Mouse (Mus musculus): ENCODE results near the gene Id1. TPM values are rescaled to one million over a fixed set of nuclear protein-coding genes. Genes with fewer than 3 reads are reported as not detected.

The Id1 gene
- polyA plus RNA-seq, 1 experiment from 2014 or later: 123 TPM

DNA sequence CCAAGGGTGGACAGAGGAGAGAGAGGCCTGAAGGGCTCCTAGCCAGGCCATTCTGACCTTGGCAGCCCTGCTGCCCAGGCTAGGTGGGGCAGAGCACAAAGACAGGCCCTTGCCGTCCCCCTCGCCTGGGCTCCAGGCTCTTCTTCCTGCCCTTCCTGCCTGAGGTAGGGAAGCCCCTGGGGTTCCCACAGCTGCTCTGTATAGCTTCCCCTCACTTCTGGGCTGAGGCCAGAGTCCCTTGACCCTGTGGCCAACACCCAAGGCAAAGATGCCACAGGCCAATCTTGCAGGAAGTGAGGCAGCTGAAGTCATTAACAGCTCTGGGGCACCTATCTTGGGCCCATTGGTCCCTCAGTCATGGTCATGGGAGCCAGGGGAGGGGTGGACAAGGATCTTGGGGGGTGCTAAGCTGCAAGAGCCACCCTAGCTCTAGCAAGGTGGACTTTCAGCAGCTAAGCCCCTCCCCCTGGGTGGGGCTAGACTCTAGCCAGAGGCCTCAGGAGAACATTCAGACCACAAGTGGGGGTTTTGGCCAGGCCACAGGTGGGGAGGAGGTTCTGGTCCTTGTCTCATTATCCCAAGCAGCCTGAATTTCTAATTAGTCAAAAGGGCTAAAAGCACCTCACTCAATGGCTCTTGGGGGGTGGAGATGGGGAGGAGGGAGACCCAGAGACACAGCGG lies 45.1 kb downstream of the Id1 start:
- H3K27ac ChIP-seq (ENCODE audit: low read depth): no peak overlapping the region
- peaks cover 11% of the 10 kb centered on the region for H3K4me1 ChIP-seq (ENCODE audit: insufficient read depth)
- WGBS: 83% methylated on average over 3 of the region's 3 CpGs
- TF ChIP-seq CTCF (IDR thresholded peaks at IDR 0.05; ENCODE audit: low read depth): no peak
- no peaks in the 10 kb centered on the region for H3K9me3 ChIP-seq (ENCODE audit: low read depth, low read length)
- H3K4me3 ChIP-seq (ENCODE audit: low read depth, low read length): no peak overlapping the region
- no peak overlapping the region for H3K9ac ChIP-seq
- H3K4me2 ChIP-seq: no peak overlapping the region
- H3K36me3 ChIP-seq (ENCODE audit: insufficient read depth): peaks cover 37% of the 10 kb centered on the region; the same call in 1 of the 2 replicates
- H3K27me3 ChIP-seq (ENCODE audit: insufficient read depth, low read length): no peaks in the 10 kb centered on the region
- no peak for ATAC-seq (ENCODE audit: insufficient read depth)
- DNase-seq: no peak

DNA sequence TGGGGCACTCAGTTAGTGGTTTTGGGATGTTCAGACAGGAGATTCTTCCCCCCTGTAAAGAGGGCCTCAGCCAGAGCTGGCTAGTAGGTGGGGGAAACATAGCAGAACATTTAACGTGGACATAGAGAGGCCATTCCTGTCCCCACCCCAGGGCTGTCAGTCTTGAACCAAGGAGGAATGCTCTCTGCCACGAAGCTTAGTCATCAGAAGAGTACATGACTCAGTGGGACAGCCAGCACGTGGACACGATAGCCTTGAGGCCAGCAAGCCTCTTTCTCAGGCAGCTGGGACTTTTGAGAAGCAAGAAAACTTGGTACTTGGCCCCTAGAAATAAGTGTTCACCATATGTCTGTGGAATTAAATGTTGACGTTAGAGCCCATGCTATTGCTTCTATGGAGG lies 46.6 kb downstream of the Id1 start:
- Histone ChIP-seq H3K4me3 (ENCODE audit: low read depth, low read length) (no peak overlapping the region), H3K9ac (no peak overlapping the region), H3K4me1 (ENCODE audit: insufficient read depth) (peaks cover 11% of the 10 kb centered on the region), H3K27ac (ENCODE audit: low read depth) (no peak overlapping the region), H3K4me2 (no peak overlapping the region), H3K27me3 (ENCODE audit: insufficient read depth, low read length) (no peaks in the 10 kb centered on the region), H3K9me3 (ENCODE audit: low read depth, low read length) (no peaks in the 10 kb centered on the region), H3K36me3 (ENCODE audit: insufficient read depth) (peaks cover 36% of the 10 kb centered on the region; the same call in 1 of the 2 replicates)
- no peak for TF ChIP-seq CTCF (IDR thresholded peaks at IDR 0.05; ENCODE audit: low read depth)
- DNase-seq: no peak
- ATAC-seq (ENCODE audit: insufficient read depth): no peak
- WGBS: 77% methylated on average over 5 of the region's 5 CpGs

DNA sequence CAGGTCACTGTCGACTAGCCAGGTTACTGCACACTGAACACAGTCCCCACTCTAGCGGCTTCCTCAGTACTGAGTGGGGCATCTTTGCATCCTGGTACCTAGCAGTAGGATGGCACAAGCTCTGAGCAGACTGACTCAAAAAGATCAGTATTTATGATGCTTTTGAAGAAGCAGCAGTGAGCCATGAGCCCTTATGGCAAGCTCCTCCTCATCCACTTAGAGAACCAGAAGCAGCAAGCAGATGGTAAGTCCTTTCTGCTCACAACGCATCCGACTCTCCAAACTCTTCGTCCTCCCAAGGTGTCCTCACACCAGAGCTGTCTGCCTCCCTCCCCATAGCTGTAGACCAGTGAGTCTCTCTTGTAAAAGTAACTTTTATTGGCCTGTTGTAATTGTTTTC lies 47.2 kb downstream of the Id1 start:
- 92% methylated on average over 5 of the region's 5 CpGs for WGBS
- Histone ChIP-seq H3K4me1 (ENCODE audit: insufficient read depth) (peaks cover 11% of the 10 kb centered on the region), H3K4me2 (no peak overlapping the region), H3K27ac (ENCODE audit: low read depth) (no peak overlapping the region), H3K4me3 (ENCODE audit: low read depth, low read length) (no peak overlapping the region), H3K36me3 (ENCODE audit: insufficient read depth) (peaks cover 34% of the 10 kb centered on the region; the same call in 1 of the 2 replicates), H3K9ac (no peak overlapping the region), H3K27me3 (ENCODE audit: insufficient read depth, low read length) (no peaks in the 10 kb centered on the region), H3K9me3 (ENCODE audit: low read depth, low read length) (no peaks in the 10 kb centered on the region)
- TF ChIP-seq CTCF (IDR thresholded peaks at IDR 0.05; ENCODE audit: low read depth): no peak
- DNase-seq: no peak
- no peak for ATAC-seq (ENCODE audit: insufficient read depth)

DNA sequence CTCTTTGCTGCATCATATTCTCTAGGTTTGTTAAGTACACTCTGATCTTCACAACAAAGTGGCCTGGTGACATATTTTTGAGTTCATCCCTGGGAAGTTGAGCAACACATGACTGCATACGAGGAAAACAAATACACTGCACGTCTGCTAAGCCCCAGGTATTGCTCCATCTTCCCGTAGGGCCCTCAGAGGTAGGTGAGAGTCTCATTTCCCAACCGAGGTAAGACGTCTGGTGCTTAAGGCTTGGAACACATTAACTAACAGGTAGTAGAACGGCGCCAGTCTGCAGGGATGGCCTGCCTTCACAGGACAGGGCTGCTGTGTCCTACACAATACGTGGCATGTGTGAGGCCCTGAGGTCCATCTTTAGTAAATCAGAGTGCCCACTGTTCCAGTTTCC lies 48.6 kb downstream of the Id1 start:
- H3K9me3 ChIP-seq (ENCODE audit: low read depth, low read length): no peaks in the 10 kb centered on the region
- H3K4me1 ChIP-seq (ENCODE audit: insufficient read depth): peaks cover 16% of the 10 kb centered on the region
- 0 out of 2 replicates have a peak overlapping the region, but pooled peaks have one; percentile 90 for H3K27ac ChIP-seq (ENCODE audit: low read depth)
- WGBS: 81% methylated on average over 8 of the region's 8 CpGs
- H3K36me3 ChIP-seq (ENCODE audit: insufficient read depth): peaks cover 28% of the 10 kb centered on the region; the same call in 1 of the 2 replicates
- DNase-seq (no peak), ATAC-seq (ENCODE audit: insufficient read depth) (no peak)
- no peak overlapping the region for H3K4me2 ChIP-seq
- H3K27me3 ChIP-seq (ENCODE audit: insufficient read depth, low read length): no peaks in the 10 kb centered on the region
- no peak for TF ChIP-seq CTCF (IDR thresholded peaks at IDR 0.05; ENCODE audit: low read depth)
- H3K4me3 ChIP-seq (ENCODE audit: low read depth, low read length): no peak overlapping the region
- no peak overlapping the region for H3K9ac ChIP-seq

DNA sequence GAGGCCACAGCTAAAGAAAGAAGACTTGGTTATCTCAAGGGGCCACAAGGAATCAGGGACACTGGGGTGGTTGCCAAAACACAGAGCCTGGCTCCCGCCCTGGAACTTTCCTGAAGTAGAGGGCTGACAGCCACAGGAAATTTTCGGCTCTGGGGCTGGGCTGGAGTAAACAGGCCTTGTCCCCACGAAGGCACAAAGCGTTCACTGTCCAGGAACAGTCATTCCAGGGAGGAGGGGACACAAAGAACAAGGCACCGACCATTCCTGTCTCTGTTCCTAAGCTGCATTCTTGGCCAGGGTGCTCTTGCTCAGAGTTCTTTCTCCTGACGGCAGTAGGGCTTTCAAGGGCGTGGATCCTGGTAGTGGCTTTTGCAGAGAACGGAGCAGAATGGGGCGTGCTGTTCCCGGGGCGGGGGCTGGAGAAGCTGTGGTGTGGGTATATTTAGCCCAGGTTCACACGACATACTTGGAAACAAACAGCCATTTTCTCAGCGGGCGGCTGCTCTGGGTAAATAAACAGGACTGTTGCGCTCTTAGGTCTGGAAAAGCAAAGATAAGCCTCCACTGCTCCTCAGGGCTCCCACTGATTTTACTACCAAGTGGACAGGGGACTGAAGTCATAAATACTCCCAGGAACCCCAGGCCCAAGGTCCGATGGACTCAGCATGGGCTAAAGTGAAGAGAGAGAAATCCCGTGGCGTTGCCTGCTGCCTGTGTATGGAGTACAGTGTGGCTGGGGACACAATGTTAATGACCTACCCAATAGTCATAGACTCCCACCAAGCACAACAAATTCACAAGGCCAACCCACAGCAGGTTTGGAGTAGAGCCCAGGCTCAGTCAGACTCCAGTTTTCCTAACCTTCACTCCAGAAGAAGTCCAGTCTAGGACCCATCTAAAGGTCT lies 49.6 kb downstream of the Id1 start:
- peak; percentile 74 for DNase-seq
- peak; percentile 53 for ATAC-seq (ENCODE audit: insufficient read depth)

More for the DNA sequence above, 49.6 kb downstream of the Id1 start:
- Histone ChIP-seq H3K36me3 (ENCODE audit: insufficient read depth) (peaks cover 18% of the 10 kb centered on the region; the same call in 1 of the 2 replicates), H3K27me3 (ENCODE audit: insufficient read depth, low read length) (no peaks in the 10 kb centered on the region), H3K9ac (no peak overlapping the region), H3K27ac (ENCODE audit: low read depth) (peak overlapping the region; percentile 90), H3K9me3 (ENCODE audit: low read depth, low read length) (no peaks in the 10 kb centered on the region), H3K4me3 (ENCODE audit: low read depth, low read length) (no peak overlapping the region), H3K4me1 (ENCODE audit: insufficient read depth) (peaks cover 20% of the 10 kb centered on the region), H3K4me2 (peak overlapping the region; percentile 40)
- no peak for TF ChIP-seq CTCF (IDR thresholded peaks at IDR 0.05; ENCODE audit: low read depth)
- 24% methylated on average over 18 of the region's 18 CpGs for WGBS

Small RNAs within 50 kb of the gene (microRNA-seq; reads per million reads assigned to microRNA genes)
- not detected for gene Gm23802 (ENCODE audit: borderline number of aligned reads)

Other genes starting within 250 kb of the Id1 start
- gene Defb22, start 246.1 kb upstream of the Id1 start, polyA plus RNA-seq (2014; fragmentation: Nextera tagmentation; extraction: Ambion mirVana): not detected in 2 replicates
- gene Defb26, start 224.6 kb upstream of the Id1 start, polyA plus RNA-seq (2014; fragmentation: Nextera tagmentation; extraction: Ambion mirVana): not detected in 2 replicates
- gene Defb28, start 218.0 kb upstream of the Id1 start, polyA plus RNA-seq (2014; fragmentation: Nextera tagmentation; extraction: Ambion mirVana): not detected in 2 replicates
- gene Defb29, start 196.2 kb upstream of the Id1 start, polyA plus RNA-seq (2014; fragmentation: Nextera tagmentation; extraction: Ambion mirVana): not detected in 2 replicates
- gene Gm17416, start 166.9 kb upstream of the Id1 start, polyA plus RNA-seq (2014; fragmentation: Nextera tagmentation; extraction: Ambion mirVana): not detected in 2 replicates
- gene Defb21, start 163.5 kb upstream of the Id1 start, polyA plus RNA-seq (2014; fragmentation: Nextera tagmentation; extraction: Ambion mirVana): not detected in 2 replicates
- not detected in 2 replicates for gene Defb19, start 155.9 kb upstream of the Id1 start, polyA plus RNA-seq (2014; fragmentation: Nextera tagmentation; extraction: Ambion mirVana)
- not detected in 2 replicates for gene Defb45, start 136.9 kb upstream of the Id1 start, polyA plus RNA-seq (2014; fragmentation: Nextera tagmentation; extraction: Ambion mirVana)
- not detected in 2 replicates for gene Defb36, start 131.9 kb upstream of the Id1 start, polyA plus RNA-seq (2014; fragmentation: Nextera tagmentation; extraction: Ambion mirVana)
- 0.86 and 1.5 TPM in 2 replicates for gene Defb25, start 113.2 kb upstream of the Id1 start, polyA plus RNA-seq (2014; fragmentation: Nextera tagmentation; extraction: Ambion mirVana)
- gene Rem1, start 109.3 kb upstream of the Id1 start, polyA plus RNA-seq (2014; fragmentation: Nextera tagmentation; extraction: Ambion mirVana): 6.2 TPM in 2 replicates
- gene H13, start 66.8 kb upstream of the Id1 start, polyA plus RNA-seq (2014; fragmentation: Nextera tagmentation; extraction: Ambion mirVana): 97.6 and 98.1 TPM in 2 replicates
- 28.5 and 32.7 TPM in 2 replicates for gene Mcts2, start 49.2 kb upstream of the Id1 start, polyA plus RNA-seq (2014; fragmentation: Nextera tagmentation; extraction: Ambion mirVana)
- 51.4 and 59.6 TPM in 2 replicates for gene Cox4i2, start 17.9 kb downstream of the Id1 start, polyA plus RNA-seq (2014; fragmentation: Nextera tagmentation; extraction: Ambion mirVana)
- 102 and 103 TPM in 2 replicates for gene Bcl2l1, start 95.5 kb downstream of the Id1 start, polyA plus RNA-seq (2014; fragmentation: Nextera tagmentation; extraction: Ambion mirVana)
- gene Tpx2, start 111.7 kb downstream of the Id1 start, polyA plus RNA-seq (2014; fragmentation: Nextera tagmentation; extraction: Ambion mirVana): 126 and 128 TPM in 2 replicates
- gene Mylk2, start 175.1 kb downstream of the Id1 start, polyA plus RNA-seq (2014; fragmentation: Nextera tagmentation; extraction: Ambion mirVana): not detected in 2 replicates
- 3.9 and 4.8 TPM in 2 replicates for gene Foxs1, start 197.0 kb downstream of the Id1 start, polyA plus RNA-seq (2014; fragmentation: Nextera tagmentation; extraction: Ambion mirVana)
- gene Dusp15, start 215.4 kb downstream of the Id1 start, polyA plus RNA-seq (2014; fragmentation: Nextera tagmentation; extraction: Ambion mirVana): 0.14 TPM in 1 of 2 replicates, not detected in the other
- 0.20 and 0.59 TPM in 2 replicates for gene Ttll9, start 226.2 kb downstream of the Id1 start, polyA plus RNA-seq (2014; fragmentation: Nextera tagmentation; extraction: Ambion mirVana)